ENCODE assay signal across 17 mouse cellular contexts in genomic region chr4:131558513-131558912, GRCm38 (mm10).
"Had no signal": no experiment of that assay in that cellular context is flagged by ENCODE, and none has a peak within 500 bp of the region (broad histone marks: within the 10 kb centered on the region; RNA-seq: fewer than 3 reads in every experiment).

No protein-coding gene starts in this region.

- H3K27me3 ChIP-seq: limb, embryonic 12.5 days; limb, embryonic 15.5 days; liver, embryonic 13.5 days; neural tube, embryonic 12.5 days; neural tube, embryonic 15.5 days had no signal

- H3K9ac ChIP-seq: limb, embryonic 12.5 days; limb, embryonic 15.5 days; liver, embryonic 13.5 days; neural tube, embryonic 12.5 days; neural tube, embryonic 15.5 days had no signal

- H3K27ac ChIP-seq: kidney, postnatal 0 days; layer of hippocampus, adult 2 months; limb, embryonic 12.5 days; limb, embryonic 15.5 days; liver, embryonic 13.5 days; neural tube, embryonic 12.5 days; neural tube, embryonic 15.5 days had no signal

- H3K4me3 ChIP-seq: layer of hippocampus, adult 2 months; limb, embryonic 12.5 days; limb, embryonic 15.5 days; liver, embryonic 13.5 days; neural tube, embryonic 12.5 days; neural tube, embryonic 15.5 days had no signal

- H3K4me1 ChIP-seq: limb, embryonic 15.5 days; liver, embryonic 13.5 days; neural tube, embryonic 12.5 days had no signal

- DNase-seq: kidney, postnatal 25 days; layer of hippocampus, adult 9-11 months; liver, embryonic 13.5 days; lung, adult 2 months; lung, postnatal 14 days; lung, postnatal 4 days; midbrain, embryonic 14.5 days; right cerebral cortex, adult 18-20 months; right cerebral cortex, postnatal 14 days; right cerebral cortex, postnatal 4 days; thymus, postnatal 36 days had no signal

- H3K36me3 ChIP-seq: limb, embryonic 12.5 days; limb, embryonic 15.5 days; liver, embryonic 13.5 days; neural tube, embryonic 12.5 days; neural tube, embryonic 15.5 days had no signal
